Mouse (Mus musculus) liver, postnatal 0 days (tissue): ENCODE results near the gene Col4a1.

Experiments
- CTCF ChIP-seq: sonication (generic); IDR thresholded peaks from 2 replicates; pipeline ENCODE4 v1.5.1; 2016; ENCODE audit warnings: antibody characterized with exemption, low read depth
- EP300 ChIP-seq: IDR thresholded peaks from 2 replicates; pipeline ENCODE4 v1.6.1; 2016; ENCODE audit warnings: antibody characterized with exemption, low read depth, mild to moderate bottlenecking

GRCm38 (mm10) chr8:11314613-11315012 is 2.0 kb upstream of the Col4a1 start:
- TF ChIP-seq CTCF (no peak), EP300 (no peak)
